In genomic region chr14:60446037-60446436, GRCm38 (mm10) we compare ENCODE assay signal across 14 mouse cellular contexts.
"Had no signal": no experiment of that assay in that cellular context is flagged by ENCODE, and none has a peak within 500 bp of the region (broad histone marks: within the 10 kb centered on the region; RNA-seq: fewer than 3 reads in every experiment).

No protein-coding gene starts in this region.

- H3K4me2 ChIP-seq: limb, embryonic 13.5 days; liver, embryonic 11.5 days; liver, embryonic 15.5 days; neural tube, embryonic 15.5 days had no signal

- H3K27me3 ChIP-seq: limb, embryonic 13.5 days; liver, embryonic 15.5 days; neural tube, embryonic 15.5 days had no signal

- ATAC-seq: lung, postnatal 0 days; midbrain, embryonic 16.5 days had no signal

- H3K36me3 ChIP-seq: limb, embryonic 13.5 days; liver, embryonic 15.5 days; neural tube, embryonic 15.5 days had no signal

- H3K9ac ChIP-seq: limb, embryonic 13.5 days; liver, embryonic 15.5 days; neural tube, embryonic 15.5 days had no signal

- H3K4me3 ChIP-seq: limb, embryonic 13.5 days; liver, embryonic 15.5 days; neural tube, embryonic 15.5 days had no signal

- H3K4me1 ChIP-seq: neural tube, embryonic 15.5 days had no signal

- DNase-seq: kidney, adult 8-10 months; kidney, postnatal 25 days; lung, adult 2 months; lung, postnatal 36 days; right cerebral cortex, postnatal 4 days; spleen, adult 18-20 months; thymus, adult 2 months; thymus, postnatal 36 days had no signal

- H3K27ac ChIP-seq: limb, embryonic 13.5 days; liver, embryonic 15.5 days; neural tube, embryonic 15.5 days had no signal

- H3K9me3 ChIP-seq: limb, embryonic 13.5 days; liver, embryonic 15.5 days; neural tube, embryonic 15.5 days had no signal
